Mouse (Mus musculus) cortical plate, adult 2 months (tissue): Measurements from ENCODE around the gene Kat5.

Source experiments
- CTCF ChIP-seq: fragments of 200-500 bp; IDR thresholded peaks from 2 replicates; pipeline ENCODE4 v1.5.1; 2011; ENCODE audit warnings: mild to moderate bottlenecking, control low read depth, low read length; ENCODE audit not compliant: insufficient read depth; ENCODE audit errors: extremely low read depth
- POLR2A ChIP-seq: fragments of 200-500 bp; IDR thresholded peaks from 2 replicates; pipeline ENCODE4 v1.6.1; 2011; ENCODE audit warnings: mild to moderate bottlenecking, low read length, control low read depth; ENCODE audit not compliant: insufficient read depth; ENCODE audit errors: extremely low read depth

DNA sequence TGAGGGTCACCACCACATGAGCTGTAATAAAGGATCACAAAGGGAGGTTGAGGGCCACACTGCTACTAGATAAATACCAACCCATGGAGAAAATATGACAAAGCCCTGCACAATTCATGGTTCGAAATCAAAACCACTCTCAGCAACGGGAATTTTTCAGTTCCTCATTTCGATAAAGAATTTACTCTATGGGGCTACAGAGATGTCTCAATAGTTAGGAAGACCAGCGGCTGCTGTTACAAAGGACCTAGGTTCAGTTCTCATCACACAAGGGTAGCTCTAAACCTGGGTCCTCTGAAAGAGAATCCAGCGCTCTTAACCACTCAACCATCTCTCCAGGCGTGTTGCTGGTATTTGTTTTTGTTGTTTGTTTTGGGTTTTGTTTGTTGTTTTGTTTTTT, 18.1 kb downstream of the Kat5 start:
- TF ChIP-seq POLR2A: no peak
- TF ChIP-seq CTCF: no peak
